Mouse (Mus musculus) midbrain, postnatal 0 days (tissue): Measurements from ENCODE around the gene Gm47189. TPM values are rescaled to one million over a fixed set of nuclear protein-coding genes. Genes with fewer than 3 reads are reported as not detected.
"Not testable (repeated sequence)": the region's sequence is repeated elsewhere in the genome, so short reads cannot be mapped to it uniquely, and the experiment has no call there.

Experiments
- ATAC-seq: fragments of 200-750 bp; cut with Nextera tagmentation; 2 replicates; pipeline ENCODE4 v1.8.0; 2017; ENCODE audit warnings: moderate number of reproducible peaks, mild to moderate bottlenecking, moderate TSS enrichment, moderate library complexity; ENCODE audit not compliant: low FRiP score
- DNase-seq: peaks from one replicate; pipeline ENCODE4 v3.0.0-alpha.2; 2015; ENCODE audit warnings: low spot score
- H3K27ac ChIP-seq: fragments of 300-500 bp; sonication (generic); 2 replicates; pipeline ENCODE4 v1.5.1; 2014; ENCODE audit warnings: low read depth, mild to moderate bottlenecking, low read length, mixed read lengths
- H3K27me3 ChIP-seq: fragments of 300-500 bp; sonication (generic); 2 replicates; pipeline ENCODE4 v1.6.1; 2014; ENCODE audit warnings: low read length, control low read depth, mixed read lengths; ENCODE audit not compliant: insufficient read depth
- H3K36me3 ChIP-seq: fragments of 300-500 bp; sonication (generic); 2 replicates; pipeline ENCODE4 v1.6.1; 2014; ENCODE audit warnings: low read length, control low read depth, mixed read lengths; ENCODE audit not compliant: insufficient read depth
- H3K4me1 ChIP-seq: fragments of 300-500 bp; sonication (generic); 2 replicates; pipeline ENCODE4 v1.6.1; 2014; ENCODE audit warnings: mild to moderate bottlenecking, control low read depth, antibody characterized with exemption, low read length, mixed read lengths; ENCODE audit not compliant: insufficient read depth
- H3K4me2 ChIP-seq: fragments of 300-500 bp; sonication (generic); 2 replicates; pipeline ENCODE4 v1.6.1; 2014; ENCODE audit warnings: low read depth, mild to moderate bottlenecking, low read length, mixed read lengths; ENCODE audit not compliant: poor library complexity, severe bottlenecking
- H3K4me3 ChIP-seq: fragments of 300-500 bp; sonication (generic); 2 replicates; pipeline ENCODE4 v1.5.1; 2014; ENCODE audit warnings: low read depth, mild to moderate bottlenecking, low read length, moderate library complexity
- H3K9ac ChIP-seq: fragments of 300-500 bp; sonication (generic); replicated peaks from 2 replicates; pipeline ENCODE4 v1.6.1; 2014; ENCODE audit warnings: mild to moderate bottlenecking, low read length, moderate library complexity, mixed read lengths; ENCODE audit not compliant: poor library complexity, severe bottlenecking
- H3K9me3 ChIP-seq: fragments of 300-500 bp; sonication (generic); 2 replicates; pipeline ENCODE4 v1.6.1; 2016; ENCODE audit warnings: low read length, control low read depth
- WGBS: fragments of 180-500 bp; shearing (Covaris S2); extraction: QIAGEN DNeasy Blood & Tissue Kit; methylation state at CpG from one replicate; pipeline ENCODE4 v1.1.7; 2014; 5-methylcytosine and 5-hydroxymethylcytosine counted together
- polyA plus RNA-seq: library from polyadenylated mRNA; unstranded; fragments of >200 nt; fragmentation: Nextera tagmentation; extraction: Ambion mirVana; gene quantifications from 2 replicates; pipeline ENCODE4 v1.2.1, GENCODE M21; 2015
- total RNA-seq: library from RNA; depleted of rRNA; stranded (reverse); fragments of >200 nt; gene quantifications from 2 replicates; pipeline ENCODE4 v1.2.3, GENCODE M21; 2014; rRNA removed

Gene Gm47189
- total RNA-seq (not detected in 2 replicates), polyA plus RNA-seq (not detected in 2 replicates)

DNA sequence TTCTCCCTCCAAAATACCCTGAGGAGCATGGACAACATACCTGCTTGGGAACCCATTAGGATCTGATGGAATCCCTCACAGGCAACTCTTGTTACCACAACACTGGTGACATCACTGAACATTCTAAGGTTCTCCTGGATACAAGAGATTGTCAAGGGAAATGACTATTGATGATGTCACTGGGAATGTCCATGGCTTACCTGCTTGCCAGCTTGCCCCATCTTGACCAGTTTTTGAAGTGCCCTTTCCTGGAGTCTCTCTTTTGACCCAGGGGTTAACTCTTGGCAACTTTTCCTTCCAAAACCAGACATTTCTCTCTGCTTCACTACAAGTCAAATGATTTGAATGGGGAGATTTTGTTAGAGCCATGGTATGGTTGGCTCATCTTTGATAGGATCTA lies at the start of gene Gm47189:
TSS of gene Gm47189 (minus strand) at position 101 of the 400 bp plus-strand sequence.
- not testable (repeated sequence) for H3K4me2 ChIP-seq, H3K4me1 ChIP-seq, H3K4me3 ChIP-seq, H3K27ac ChIP-seq, H3K9ac ChIP-seq, DNase-seq, H3K9me3 ChIP-seq, ATAC-seq, H3K36me3 ChIP-seq, H3K27me3 ChIP-seq

DNA sequence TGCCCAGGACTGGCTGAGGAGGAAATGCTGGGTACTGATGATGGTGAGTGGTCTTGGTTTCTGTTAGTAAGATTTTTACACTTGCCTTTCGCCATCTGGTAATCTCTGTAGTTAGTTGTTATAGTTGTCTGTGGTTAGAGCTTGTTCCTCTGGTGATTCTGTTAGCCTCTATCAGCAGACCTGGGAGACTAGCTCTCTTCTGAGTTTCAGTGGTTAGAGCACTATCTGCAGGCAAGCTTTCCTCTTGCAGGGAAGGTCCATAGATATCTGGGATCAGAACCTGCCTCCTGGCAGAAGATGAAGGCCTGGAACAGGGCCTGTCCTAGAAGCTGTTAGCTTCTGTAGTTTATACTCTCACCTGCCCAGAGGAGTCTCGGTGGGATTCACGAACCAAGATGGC lies 16.3 kb downstream of the Gm47189 start:
- not testable (repeated sequence) for DNase-seq, H3K27ac ChIP-seq, H3K4me3 ChIP-seq, H3K4me1 ChIP-seq, ATAC-seq, H3K27me3 ChIP-seq, H3K36me3 ChIP-seq, H3K9ac ChIP-seq, H3K9me3 ChIP-seq, H3K4me2 ChIP-seq
- WGBS: 100% methylated on average over 2 of the region's 3 CpGs

DNA sequence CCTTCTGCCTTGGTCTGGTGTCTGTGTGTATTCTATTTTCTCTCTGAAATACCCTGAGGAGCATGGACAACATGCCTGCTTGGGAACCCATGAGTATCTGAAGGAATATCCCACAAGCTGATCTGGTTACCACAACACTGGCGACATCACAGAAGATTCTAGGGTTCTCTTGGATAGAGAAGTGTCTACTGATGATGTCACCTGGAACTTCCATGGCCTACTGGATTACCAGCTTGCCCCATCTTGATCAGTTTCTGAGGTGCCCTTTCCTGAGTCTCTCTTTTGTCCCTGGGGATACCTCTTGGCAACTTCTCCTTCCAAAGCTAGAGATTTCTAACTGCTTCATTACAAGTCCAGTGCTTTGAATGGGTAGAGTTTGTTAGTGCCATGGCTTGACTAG lies 21.7 kb downstream of the Gm47189 start, which contains the start of gene Gm7929:
TSS of gene Gm7929 (minus strand) at position 101 of the 400 bp plus-strand sequence.
- H3K27me3 ChIP-seq, H3K4me3 ChIP-seq, ATAC-seq, H3K9me3 ChIP-seq, H3K9ac ChIP-seq, DNase-seq, H3K27ac ChIP-seq, H3K4me2 ChIP-seq, H3K4me1 ChIP-seq, H3K36me3 ChIP-seq: not testable (repeated sequence)
- WGBS: no CpG with 5 or more reads among the region's 1 CpGs

DNA sequence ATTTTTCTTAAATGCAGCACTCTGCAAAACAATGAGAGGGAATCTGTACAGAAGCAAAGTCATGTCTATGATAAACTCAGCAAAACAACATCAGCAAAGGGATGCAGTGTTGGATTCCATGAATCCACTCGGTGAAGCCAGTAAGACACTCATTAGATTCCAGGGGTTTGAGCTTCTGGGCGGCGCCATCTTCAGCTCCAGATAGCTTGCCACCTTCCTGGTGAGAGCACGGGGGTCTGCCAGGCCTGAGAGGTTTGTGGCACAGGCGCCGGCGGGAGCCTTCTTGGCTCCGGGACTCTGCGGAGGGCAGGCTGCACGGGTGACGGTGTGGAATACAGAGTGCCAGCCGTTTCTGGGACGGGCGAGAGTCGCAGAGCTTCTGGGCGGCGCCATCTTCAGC lies 48.8 kb downstream of the Gm47189 start:
- ATAC-seq, H3K4me1 ChIP-seq: not testable (repeated sequence)

DNA sequence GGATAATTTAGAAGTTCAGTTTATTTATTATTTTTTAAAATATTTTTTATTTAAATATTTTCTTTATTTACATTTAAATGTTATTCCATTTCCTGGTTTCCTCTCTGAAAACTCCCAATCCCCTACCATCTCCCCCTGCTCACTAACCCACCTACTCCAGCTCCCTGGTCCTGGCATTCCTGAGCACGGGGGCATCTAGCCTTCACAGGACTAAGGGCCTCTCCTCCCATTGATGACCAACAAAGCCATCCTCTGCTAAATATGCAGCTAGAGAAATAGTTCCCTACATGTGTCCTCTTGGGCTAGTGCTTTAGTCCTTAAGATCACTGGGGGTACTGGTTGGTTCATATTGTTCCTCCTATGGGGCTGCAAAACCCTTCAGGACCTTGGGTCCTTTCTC lies 55.1 kb downstream of the Gm47189 start:
- WGBS: 83% methylated on average over 1 of the region's 1 CpGs
- not testable (repeated sequence) for H3K36me3 ChIP-seq, H3K4me2 ChIP-seq, H3K27me3 ChIP-seq, ATAC-seq, H3K4me1 ChIP-seq, H3K4me3 ChIP-seq, DNase-seq, H3K27ac ChIP-seq, H3K9ac ChIP-seq, H3K9me3 ChIP-seq

More for the DNA sequence above, 48.8 kb downstream of the Gm47189 start:
- not testable (repeated sequence) for DNase-seq, H3K4me3 ChIP-seq, H3K9me3 ChIP-seq, H3K4me2 ChIP-seq, H3K27me3 ChIP-seq, H3K27ac ChIP-seq, H3K9ac ChIP-seq, H3K36me3 ChIP-seq
- WGBS: 82% methylated on average over 15 of the region's 17 CpGs

Other genes starting within 250 kb of the Gm47189 start
- not detected in 2 replicates for gene Gm7970, start 216.9 kb downstream of the Gm47189 start, total RNA-seq
- not detected in 2 replicates for gene Gm7970, start 216.9 kb downstream of the Gm47189 start, polyA plus RNA-seq
- gene 1700049E17Rik2, start 199.2 kb downstream of the Gm47189 start, total RNA-seq: not detected in 2 replicates
- not detected in 2 replicates for gene 1700049E17Rik2, start 199.2 kb downstream of the Gm47189 start, polyA plus RNA-seq
- not detected in 2 replicates for gene Gm3072, start 147.8 kb downstream of the Gm47189 start, total RNA-seq
- not detected in 2 replicates for gene Gm3072, start 147.8 kb downstream of the Gm47189 start, polyA plus RNA-seq
- gene Gm3676, start 126.0 kb downstream of the Gm47189 start, total RNA-seq: not detected in 2 replicates
- gene Gm3676, start 126.0 kb downstream of the Gm47189 start, polyA plus RNA-seq: not detected in 2 replicates
- gene Gm8068, start 70.6 kb downstream of the Gm47189 start, total RNA-seq: not detected in 2 replicates
- gene Gm8068, start 70.6 kb downstream of the Gm47189 start, polyA plus RNA-seq: not detected in 2 replicates
- not detected in 2 replicates for gene Gm7929, start 21.8 kb downstream of the Gm47189 start, total RNA-seq
- not detected in 2 replicates for gene Gm7929, start 21.8 kb downstream of the Gm47189 start, polyA plus RNA-seq
- not detected in 2 replicates for gene Gm7980, start 134.8 kb upstream of the Gm47189 start, total RNA-seq
- not detected in 2 replicates for gene Gm7980, start 134.8 kb upstream of the Gm47189 start, polyA plus RNA-seq
- gene 1700049E17Rik1, start 152.5 kb upstream of the Gm47189 start, total RNA-seq: not detected in 2 replicates
- gene 1700049E17Rik1, start 152.5 kb upstream of the Gm47189 start, polyA plus RNA-seq: not detected in 2 replicates
- gene 1700024B05Rik, start 171.6 kb upstream of the Gm47189 start, total RNA-seq: not detected in 2 replicates
- not detected in 2 replicates for gene 1700024B05Rik, start 171.6 kb upstream of the Gm47189 start, polyA plus RNA-seq
- gene Gm6401, start 195.5 kb upstream of the Gm47189 start, total RNA-seq: not detected in 2 replicates
- not detected in 2 replicates for gene Gm6401, start 195.5 kb upstream of the Gm47189 start, polyA plus RNA-seq
- gene Gm3543, start 210.9 kb upstream of the Gm47189 start, total RNA-seq: not detected in 2 replicates
- not detected in 2 replicates for gene Gm3543, start 210.9 kb upstream of the Gm47189 start, polyA plus RNA-seq